Mouse (Mus musculus) heart, postnatal 25 days (tissue): ENCODE results near the gene Ugt1a10. TPM values are rescaled to one million over a fixed set of nuclear protein-coding genes. Genes with fewer than 3 reads are reported as not detected.
"Not testable (repeated sequence)": the region's sequence is repeated elsewhere in the genome, so short reads cannot be mapped to it uniquely, and the experiment has no call there.

ENCODE experiments used
- DNase-seq: peaks from one replicate; pipeline ENCODE4 v3.0.0; 2022; ENCODE audit warnings: low spot score
- intact Hi-C: fragments of 180-260 bp; cut with DNase I; formaldehyde crosslinking; loops from one replicate; pipeline ENCODE4 v1.15.1; 2025
- total RNA-seq, 2 experiments: library from RNA; stranded (reverse); gene quantifications; 2 replicates each; pipeline ENCODE4 v1.2.3; 2021

The Ugt1a10 gene
- not detected for total RNA-seq

DNA sequence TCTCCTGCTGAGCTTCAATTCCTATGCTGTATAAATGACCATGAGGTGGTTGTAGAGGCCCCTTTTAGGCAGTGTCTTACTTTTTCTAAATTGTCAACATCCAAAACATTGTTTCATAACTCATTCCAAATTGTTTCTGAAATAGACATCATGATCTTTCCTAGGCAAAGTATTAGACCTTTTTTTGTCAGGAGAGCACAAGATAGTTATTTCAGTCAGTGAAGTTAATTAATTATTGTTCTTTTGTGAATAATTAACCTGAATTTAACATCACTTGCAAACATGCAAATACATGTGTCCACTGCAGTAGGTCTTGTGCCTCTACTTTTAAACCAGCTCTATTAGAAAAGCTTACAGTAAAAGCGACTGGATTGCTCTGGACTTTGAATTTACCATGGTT lies at the start of gene Ugt1a10:
TSS of gene Ugt1a10 (plus strand) at position 301 of the 400 bp plus-strand sequence.
- intact Hi-C loops = no loop called here
- DNase-seq = no peak

DNA sequence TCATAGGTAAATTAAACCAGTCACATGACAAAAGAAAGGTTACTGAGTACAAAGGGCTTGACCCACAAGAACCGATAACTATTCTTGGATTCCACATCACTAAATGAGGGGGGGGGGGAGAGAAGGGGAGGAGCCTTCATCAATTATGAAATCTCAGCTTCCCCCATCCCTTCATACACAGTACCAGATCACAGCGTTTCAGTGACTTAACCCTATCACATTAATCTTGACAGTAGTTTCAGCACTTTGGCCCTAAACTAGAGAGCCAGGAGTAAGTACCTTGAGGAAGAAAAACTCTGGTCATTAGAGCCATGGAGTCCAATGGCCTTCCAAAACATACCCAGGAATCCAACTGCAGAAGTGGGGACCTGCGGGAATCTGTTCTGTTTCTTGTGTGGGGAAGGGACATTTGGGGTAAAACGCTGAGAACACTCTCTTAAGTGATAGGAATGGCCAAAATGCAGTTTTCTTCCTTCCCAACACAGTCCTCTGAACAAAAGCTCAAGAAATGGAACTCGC lies 47.4 kb upstream of the Ugt1a10 start:
- intact Hi-C loops = loop anchor here (5.0 kb wide), 1 partner anchor 270 kb away; the partner anchor contains the start of genes Hjurp and Trpm8
- no peak for DNase-seq

DNA sequence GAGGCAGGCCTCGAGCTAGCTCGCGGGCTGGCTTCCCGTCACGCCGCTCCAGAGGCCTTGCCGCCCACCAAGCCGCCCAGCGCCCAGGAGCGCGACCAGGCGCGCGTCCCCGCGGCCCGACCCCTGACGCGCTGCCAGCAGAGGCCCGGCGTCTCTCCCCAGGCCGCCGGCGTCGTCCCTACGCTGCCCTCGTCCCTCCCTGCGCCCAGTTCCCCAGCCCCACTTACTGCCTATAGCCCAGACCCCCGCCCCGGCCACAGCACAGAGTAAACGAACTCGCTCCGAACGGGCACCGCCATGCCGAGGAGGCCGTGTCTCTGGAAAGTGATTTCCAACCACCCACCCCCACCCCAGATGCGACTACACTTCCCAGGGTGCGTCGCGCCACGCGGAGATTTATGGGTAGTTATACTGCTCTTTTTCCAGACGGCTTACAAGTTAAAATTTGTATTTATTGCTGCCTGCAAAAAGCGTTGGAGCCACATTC lies 46.9 kb upstream of the Ugt1a10 start, which contains the start of gene Usp40:
TSS of gene Usp40 (minus strand) at position 341 of the 487 bp plus-strand sequence.
- intact Hi-C loops = loop anchor here (5.0 kb wide), 1 partner anchor 269 kb away; the partner anchor contains the start of genes Hjurp and Trpm8
- peak; percentile 65 for DNase-seq

DNA sequence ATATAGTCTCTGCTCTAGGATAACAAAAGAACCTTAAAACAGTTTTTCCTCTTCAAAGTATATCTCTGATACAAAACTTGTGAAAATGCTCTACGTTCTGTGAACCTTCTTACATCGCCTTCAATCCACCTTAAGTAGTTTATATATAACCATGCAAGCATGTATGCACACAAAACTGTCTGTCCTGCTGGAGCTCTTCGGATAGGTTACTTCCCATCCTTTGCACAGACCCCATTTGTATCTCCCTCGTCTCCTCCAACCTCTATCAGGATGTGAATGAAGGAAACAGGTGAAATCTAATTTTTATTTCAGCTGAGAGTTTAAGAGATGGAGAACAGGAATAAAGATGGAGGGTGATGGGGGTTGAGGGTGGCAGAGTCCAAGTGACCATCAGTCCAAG lies 46.5 kb upstream of the Ugt1a10 start:
- intact Hi-C loops = loop anchor here (5.0 kb wide), 1 partner anchor 269 kb away; the partner anchor contains the start of genes Hjurp and Trpm8
- no peak for DNase-seq

- intact Hi-C loops = loop anchor here (5.0 kb wide), 1 partner anchor 268 kb away; the partner anchor contains the start of genes Hjurp and Trpm8
- no peak for DNase-seq
Observed at GRCm38 (mm10) chr1:88009521-88009920, 45.7 kb upstream of the Ugt1a10 start.

GRCm38 (mm10) chr1:88013726-88014125 lies 41.5 kb upstream of the Ugt1a10 start:
- DNase-seq = no peak
- intact Hi-C loops = no loop called here

GRCm38 (mm10) chr1:88014194-88014593 lies 41.0 kb upstream of the Ugt1a10 start:
- DNase-seq = no peak
- intact Hi-C loops = no loop called here

DNA sequence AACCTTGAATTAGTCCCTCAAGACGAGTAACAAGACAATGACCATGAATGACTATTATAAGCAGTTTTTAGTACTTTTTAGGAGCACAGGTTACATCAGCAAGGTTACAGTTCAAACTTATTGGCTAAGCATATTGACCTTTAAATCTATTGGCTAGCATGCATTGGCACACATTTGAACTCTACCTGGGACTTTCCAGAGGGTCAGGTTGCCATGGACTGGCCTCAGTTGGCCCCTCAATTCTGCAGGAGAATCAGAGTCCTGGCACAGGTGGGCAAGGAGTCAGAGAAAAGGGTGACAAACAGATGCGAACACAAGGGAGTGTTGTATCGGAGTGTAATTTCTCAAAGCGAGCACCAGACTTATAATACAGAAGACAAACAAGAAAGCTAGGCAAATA lies 40.5 kb upstream of the Ugt1a10 start:
- DNase-seq = no peak
- intact Hi-C loops = no loop called here

DNA sequence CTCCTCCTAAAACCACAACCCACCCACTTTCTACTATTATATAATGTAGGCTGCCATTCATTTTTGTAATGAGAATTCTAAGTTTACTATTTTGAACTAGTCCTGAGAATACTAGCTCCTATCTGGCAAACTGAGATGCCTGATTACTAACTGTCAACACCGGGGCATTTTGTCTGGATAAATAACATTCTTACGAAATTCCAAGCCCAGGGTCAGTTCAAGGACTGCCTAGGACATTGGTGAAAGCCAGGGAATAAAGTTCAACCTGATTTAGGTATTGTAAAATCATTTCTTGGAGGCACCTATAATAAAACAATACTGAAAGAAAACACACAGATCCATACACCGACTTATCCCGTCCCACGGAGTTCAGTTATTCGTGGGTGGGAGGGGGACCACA lies 39.8 kb upstream of the Ugt1a10 start:
- intact Hi-C loops = no loop called here
- DNase-seq = no peak

DNA sequence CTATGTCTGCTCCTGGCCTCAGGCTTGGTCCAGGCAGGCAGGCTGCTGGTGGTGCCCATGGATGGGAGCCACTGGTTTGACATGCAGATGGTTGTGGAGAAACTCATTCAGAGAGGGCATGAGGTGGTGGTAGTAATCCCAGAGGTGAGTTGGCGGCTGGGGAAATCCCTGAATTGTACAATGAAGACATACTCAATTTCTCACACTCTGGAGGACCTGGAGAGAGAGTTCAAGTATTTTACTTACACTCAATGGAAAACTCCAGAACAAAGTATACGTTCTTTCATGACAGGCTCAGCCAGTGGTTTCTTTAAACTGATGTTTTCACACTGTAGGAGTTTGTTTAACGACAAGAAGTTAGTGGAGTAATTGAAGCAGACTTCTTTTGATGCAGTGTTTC lies 29.9 kb upstream of the Ugt1a10 start:
- intact Hi-C loops = not testable (repeated sequence)

GRCm38 (mm10) chr1:88043044-88043443 lies 12.1 kb upstream of the Ugt1a10 start:
- intact Hi-C loops, DNase-seq: not testable (repeated sequence)

More for the DNA sequence above, 29.9 kb upstream of the Ugt1a10 start:
- DNase-seq = not testable (repeated sequence)

- DNase-seq, intact Hi-C loops: not testable (repeated sequence)
Observed at GRCm38 (mm10) chr1:88044832-88045437, 10.3 kb upstream of the Ugt1a10 start.

- intact Hi-C loops, DNase-seq: not testable (repeated sequence)
Observed at GRCm38 (mm10) chr1:88047408-88047807, 7.8 kb upstream of the Ugt1a10 start.

DNA sequence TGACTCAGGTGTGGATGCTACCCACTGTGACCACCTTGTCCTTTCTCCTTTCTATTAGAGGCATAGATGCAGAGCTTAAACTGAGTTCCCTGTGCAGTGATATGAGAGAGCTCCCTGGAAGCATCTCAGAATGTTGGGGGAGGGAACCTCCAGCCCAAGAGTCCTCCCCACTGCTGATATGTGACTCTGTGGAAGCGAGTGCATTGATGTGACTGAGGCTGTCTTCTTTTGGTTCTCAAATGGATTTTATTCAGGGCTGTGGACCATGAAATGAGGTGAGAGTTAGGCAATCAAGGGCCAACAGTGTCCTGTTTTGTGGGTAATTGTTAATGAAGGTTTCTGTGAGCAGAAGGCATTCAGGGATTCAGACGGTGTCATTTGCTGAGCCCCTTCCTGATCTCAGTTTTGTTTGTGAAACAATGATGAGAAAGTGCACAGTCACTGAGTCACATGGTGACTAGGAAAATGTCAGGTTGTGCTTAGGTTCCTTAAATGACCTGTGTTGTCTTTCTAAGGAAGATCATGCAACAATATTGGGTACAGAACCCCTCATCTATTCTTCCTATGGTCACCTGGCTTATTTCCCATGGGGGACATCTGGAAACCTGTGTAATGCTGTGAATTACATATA lies 11.4 kb downstream of the Ugt1a10 start:
- intact Hi-C loops, DNase-seq: not testable (repeated sequence)

- intact Hi-C loops = no loop called here
Observed at GRCm38 (mm10) chr1:88070495-88070894, 15.3 kb downstream of the Ugt1a10 start, which contains the start of gene Ugt1a9. TSS of gene Ugt1a9 (plus strand) at chr1:88070800.

GRCm38 (mm10) chr1:88070902-88071301 lies 15.7 kb downstream of the Ugt1a10 start:
- no peak for DNase-seq
- intact Hi-C loops = no loop called here

More at GRCm38 (mm10) chr1:88070495-88070894, 15.3 kb downstream of the Ugt1a10 start, which contains the start of gene Ugt1a9:
- no peak for DNase-seq

GRCm38 (mm10) chr1:88074471-88074870 lies 19.3 kb downstream of the Ugt1a10 start:
- DNase-seq = no peak
- intact Hi-C loops = no loop called here

DNA sequence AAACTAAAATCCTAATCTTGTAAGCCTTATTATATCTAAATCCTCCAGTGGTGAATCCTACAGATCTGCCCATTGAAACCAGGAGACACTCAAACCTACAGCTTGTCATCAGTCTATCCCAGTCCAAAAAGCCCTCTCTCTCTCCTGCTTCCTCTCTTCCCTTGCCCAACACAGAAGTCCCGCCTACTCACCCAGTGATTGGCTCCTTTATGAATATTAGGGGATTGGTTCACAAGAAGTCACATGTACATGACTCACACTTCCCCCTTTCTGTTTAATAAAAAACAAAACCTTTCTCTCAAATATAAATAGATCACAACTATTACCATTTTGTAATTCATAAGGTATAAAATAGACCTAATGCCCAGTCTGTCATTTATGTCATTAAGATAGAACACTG lies 21.9 kb downstream of the Ugt1a10 start:
- no peak for DNase-seq
- intact Hi-C loops = no loop called here

GRCm38 (mm10) chr1:88081670-88082069 lies 26.5 kb downstream of the Ugt1a10 start:
- intact Hi-C loops = no loop called here

DNA sequence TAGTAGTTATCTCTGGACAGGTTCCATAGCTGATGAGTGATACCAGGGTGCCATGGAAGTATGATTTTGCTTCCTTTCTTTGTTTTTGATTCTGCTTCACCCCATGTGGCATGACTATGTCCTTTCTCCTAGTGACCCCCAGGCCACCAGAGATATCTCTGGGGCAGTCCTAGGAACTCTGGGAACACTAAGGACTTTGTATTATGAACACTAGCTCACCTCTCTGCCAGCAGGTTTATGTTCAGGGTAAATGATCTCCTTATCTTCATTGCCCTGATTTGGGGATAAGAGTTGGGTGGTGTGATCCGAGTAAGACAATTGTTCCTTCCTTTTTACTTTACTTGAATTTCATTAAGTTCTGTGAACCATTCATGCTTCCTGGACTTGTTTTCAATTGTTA lies 30.9 kb downstream of the Ugt1a10 start:
- DNase-seq = no peak
- intact Hi-C loops = no loop called here

More at GRCm38 (mm10) chr1:88081670-88082069, 26.5 kb downstream of the Ugt1a10 start:
- no peak for DNase-seq

- DNase-seq = no peak
- intact Hi-C loops = no loop called here
Observed at GRCm38 (mm10) chr1:88087513-88087912, 32.3 kb downstream of the Ugt1a10 start, which contains the start of gene Ugt1a8. TSS of gene Ugt1a8 (plus strand) at chr1:88087813.
